Mouse (Mus musculus): ENCODE results near the gene Ubr2. TPM values are rescaled to one million over a fixed set of nuclear protein-coding genes. Genes with fewer than 3 reads are reported as not detected.

Ubr2 gene
- polyA plus RNA-seq, 2 experiments from 2014 or later = 14.1 to 20.1 TPM

DNA sequence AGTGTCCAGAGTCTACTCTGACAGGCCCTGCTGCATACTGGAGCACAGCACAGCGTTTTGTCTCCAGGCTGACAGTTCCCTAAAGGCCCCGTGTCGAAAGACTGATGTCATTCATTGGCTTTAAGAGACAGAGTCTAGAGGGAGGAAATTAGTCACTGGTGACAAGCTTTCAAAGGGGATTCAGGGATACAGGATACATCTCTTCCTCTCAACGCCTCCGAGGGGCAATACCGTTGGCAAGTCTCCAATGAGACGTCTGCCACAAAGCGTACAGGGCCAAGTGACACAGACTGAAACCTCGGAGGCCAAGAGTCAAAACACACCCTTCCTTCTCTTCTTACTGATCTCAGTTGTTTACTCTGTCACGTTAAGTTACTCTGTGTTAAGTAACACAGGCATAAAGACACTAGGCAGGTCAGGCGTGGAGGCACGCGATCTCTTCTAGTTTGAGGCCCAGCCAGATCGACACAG is 130.5 kb downstream of the Ubr2 start:
- peak; percentile 81 for ATAC-seq

Other genes starting within 250 kb of the Ubr2 start
- gene Ptcra, start 246.8 kb downstream of the Ubr2 start, polyA plus RNA-seq (2017; shearing (Covaris generic)) = not detected
- gene 2310039H08Rik, start 237.9 kb downstream of the Ubr2 start, polyA plus RNA-seq (2017; shearing (Covaris generic)) = 10 to 100 TPM; 20.0 to 25.1 TPM
- 100 to 1,000 TPM; 144 to 146 TPM for gene Rpl7l1, start 227.9 kb downstream of the Ubr2 start, polyA plus RNA-seq (2017; shearing (Covaris generic))
- gene Bicral, start 152.1 kb downstream of the Ubr2 start, polyA plus RNA-seq (2017; shearing (Covaris generic)) = 1 to 10 TPM; 8.3 to 8.5 TPM
- gene Tbcc, start 119.9 kb downstream of the Ubr2 start, polyA plus RNA-seq (2017; shearing (Covaris generic)) = 10 to 100 TPM; 10.4 to 12.4 TPM
- not detected for gene Prph2, start 100.1 kb downstream of the Ubr2 start, polyA plus RNA-seq (2017; shearing (Covaris generic))